Mouse (Mus musculus): ENCODE measurements around the gene Vmn1r225.
"Not testable (repeated sequence)": the region's sequence is repeated elsewhere in the genome, so short reads cannot be mapped to it uniquely, and the experiment has no call there.

The Vmn1r225 gene

GRCm38 (mm10) chr17:20497858-20498257, at the start of gene Vmn1r225:
TSS of gene Vmn1r225 (plus strand) at chr17:20498158.
- in situ Hi-C loops (cut with MboI; ENCODE audit: unreplicated experiment in 2 of 2), result no loop called here

GRCm38 (mm10) chr17:20473311-20473710, 24.6 kb upstream of the Vmn1r225 start:
- in situ Hi-C loops (cut with MboI; ENCODE audit: unreplicated experiment in 2 of 2), result no loop called here

GRCm38 (mm10) chr17:20481231-20481630, 16.7 kb upstream of the Vmn1r225 start, which contains the start of gene Vmn2r108:
TSS of gene Vmn2r108 (minus strand) at chr17:20481331.
- in situ Hi-C loops (cut with MboI; ENCODE audit: unreplicated experiment in 2 of 2), result no loop called here

GRCm38 (mm10) chr17:20508247-20508646, 10.3 kb downstream of the Vmn1r225 start:
- in situ Hi-C loops (cut with MboI; ENCODE audit: unreplicated experiment in 2 of 2), result not testable (repeated sequence)
